Mouse (Mus musculus) urinary bladder, adult 2 months (tissue): Measurements from ENCODE around the gene Pdzk1. TPM values are rescaled to one million over a fixed set of nuclear protein-coding genes. Genes with fewer than 3 reads are reported as not detected.

Source experiments
- DNase-seq: peaks from one replicate; pipeline ENCODE4 v3.0.0; 2022; ENCODE audit warnings: low spot score
- polyA plus RNA-seq: library from polyadenylated mRNA; depleted of rRNA; stranded (reverse); fragments of >200 nt; gene quantifications from 2 replicates; pipeline ENCODE4 v1.2.3, GENCODE M21; 2012; rRNA removed

The Pdzk1 gene
- polyA plus RNA-seq, 1 experiment: 0.04 TPM

DNA sequence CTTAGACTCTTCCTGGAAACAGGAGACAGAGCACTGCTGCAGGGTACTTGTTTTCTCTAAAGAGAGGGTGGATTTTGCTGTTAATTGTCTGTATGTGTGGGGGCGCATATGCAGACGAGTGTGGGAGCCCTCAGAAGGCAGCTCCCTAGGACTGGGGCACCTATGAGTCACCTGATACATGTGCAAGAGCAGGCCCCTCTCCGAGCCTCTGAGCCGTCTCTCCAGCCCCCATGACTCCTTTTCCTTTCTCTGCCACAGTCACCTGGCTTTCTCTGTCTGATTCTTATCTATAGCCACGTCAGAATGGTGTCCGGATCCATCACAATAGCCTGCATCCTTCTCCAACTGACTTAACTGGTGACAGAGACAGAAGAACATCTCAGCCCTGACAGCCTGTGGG, 52.5 kb downstream of the Pdzk1 start:
- DNase-seq: no peak

DNA sequence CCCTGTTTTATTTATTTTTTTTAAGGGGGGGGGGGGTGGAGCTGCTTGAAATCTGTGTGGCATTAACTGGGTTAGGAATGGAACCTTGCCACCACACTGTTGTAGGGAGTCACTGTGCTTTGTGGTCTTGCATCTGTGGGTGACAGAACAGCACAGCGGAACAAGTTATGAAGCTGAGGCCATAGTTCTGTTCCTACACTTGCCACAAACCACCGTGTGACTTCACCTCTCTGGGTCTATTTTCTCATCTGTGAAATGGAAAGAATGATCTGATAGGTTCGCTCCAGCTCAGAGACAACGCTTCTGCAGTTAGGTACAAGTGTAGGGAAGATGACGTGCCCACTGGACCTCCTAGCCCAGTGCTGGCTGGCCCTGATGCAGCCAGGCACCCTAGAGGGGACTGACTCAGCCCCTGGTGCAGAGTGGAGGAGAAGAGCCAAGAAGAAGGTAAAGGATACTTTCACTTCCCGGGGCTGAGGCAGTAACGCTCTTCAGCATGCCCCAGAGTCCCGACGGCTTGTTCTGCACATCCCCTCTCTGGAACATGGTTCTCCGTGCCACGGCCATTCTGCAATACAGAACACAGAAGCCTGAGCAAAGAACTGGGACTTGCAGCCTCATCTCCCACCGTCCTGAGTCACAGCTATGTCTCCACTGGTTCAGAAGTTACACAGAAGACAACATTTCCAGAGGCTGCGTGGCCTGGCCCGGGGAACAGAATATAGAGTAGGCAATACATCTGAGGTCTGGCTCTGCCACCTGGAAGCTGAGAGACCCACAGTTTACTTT, 53.2 kb downstream of the Pdzk1 start:
- no peak for DNase-seq

DNA sequence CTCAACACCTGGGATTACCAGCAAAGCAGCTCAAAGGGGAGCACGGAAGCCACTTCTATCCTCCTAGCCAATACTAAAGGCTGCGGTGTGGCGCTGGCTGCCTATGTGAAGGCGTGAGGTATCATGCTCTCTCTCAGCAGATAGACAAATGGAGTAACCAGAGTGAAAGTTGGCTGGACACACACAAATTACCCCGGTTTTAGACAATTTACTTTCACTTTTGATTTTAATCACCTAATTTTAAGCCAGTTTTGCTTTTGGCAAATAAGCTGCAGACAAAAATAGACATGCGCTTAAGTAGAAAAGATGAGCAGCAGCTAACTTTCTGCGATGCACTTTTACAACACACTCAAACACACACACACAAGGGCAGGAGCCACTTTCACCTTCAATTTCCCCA, 54.6 kb downstream of the Pdzk1 start:
- DNase-seq: no peak

DNA sequence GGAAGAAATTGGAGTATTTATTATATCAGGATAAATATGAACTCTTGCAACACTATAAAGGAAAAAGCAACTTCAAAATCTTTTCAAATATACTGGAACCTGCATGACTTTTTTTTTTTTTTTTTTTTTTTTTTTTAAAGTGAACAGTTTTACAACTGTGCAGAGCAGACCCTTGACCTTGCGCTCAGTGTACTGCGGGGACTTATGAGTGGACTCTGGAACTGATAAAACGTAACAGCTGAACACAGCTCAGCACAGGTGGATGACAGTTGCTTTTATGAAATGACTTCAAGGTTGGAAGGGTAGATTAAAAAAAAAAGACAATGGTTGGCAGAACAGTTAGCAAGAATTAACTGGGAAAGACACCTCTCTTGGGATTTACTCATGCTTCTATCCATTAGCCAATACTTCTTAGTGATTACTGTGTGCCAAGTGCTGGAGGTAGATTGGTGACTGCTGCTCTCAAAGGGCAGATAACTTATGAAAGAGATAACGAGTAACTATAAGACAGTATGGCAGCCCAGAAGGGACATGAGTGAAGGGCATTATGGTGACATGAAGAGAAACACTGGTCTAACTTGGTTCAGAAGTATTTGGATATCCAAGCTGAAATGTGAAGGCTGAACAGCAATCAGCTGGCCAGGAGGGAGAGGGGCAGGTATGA, 73.4 kb downstream of the Pdzk1 start:
- no peak for DNase-seq

DNA sequence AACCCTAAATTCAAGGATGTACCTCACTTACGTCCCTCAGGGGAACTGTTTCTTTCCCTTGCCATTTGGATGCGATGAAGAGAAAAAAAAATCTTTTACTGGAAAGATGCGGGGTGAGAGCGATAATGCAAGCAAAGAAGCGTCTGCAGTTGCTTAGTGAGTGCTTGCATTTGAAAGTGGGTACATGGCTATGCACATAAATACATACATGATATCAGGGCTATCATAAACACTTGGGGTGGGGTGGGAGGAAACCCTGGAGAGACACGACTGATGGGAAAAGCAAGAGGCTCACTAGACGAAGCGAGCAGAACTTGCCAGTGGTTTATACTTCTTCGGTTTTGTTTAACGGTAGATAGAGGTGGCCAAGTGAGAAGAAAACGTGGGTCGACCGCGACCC, 75.3 kb downstream of the Pdzk1 start, which contains the start of gene Gja5:
Gene Gja5, plus strand, starts transcription at position 301 of the 400 bp plus-strand sequence.
- no peak for DNase-seq

DNA sequence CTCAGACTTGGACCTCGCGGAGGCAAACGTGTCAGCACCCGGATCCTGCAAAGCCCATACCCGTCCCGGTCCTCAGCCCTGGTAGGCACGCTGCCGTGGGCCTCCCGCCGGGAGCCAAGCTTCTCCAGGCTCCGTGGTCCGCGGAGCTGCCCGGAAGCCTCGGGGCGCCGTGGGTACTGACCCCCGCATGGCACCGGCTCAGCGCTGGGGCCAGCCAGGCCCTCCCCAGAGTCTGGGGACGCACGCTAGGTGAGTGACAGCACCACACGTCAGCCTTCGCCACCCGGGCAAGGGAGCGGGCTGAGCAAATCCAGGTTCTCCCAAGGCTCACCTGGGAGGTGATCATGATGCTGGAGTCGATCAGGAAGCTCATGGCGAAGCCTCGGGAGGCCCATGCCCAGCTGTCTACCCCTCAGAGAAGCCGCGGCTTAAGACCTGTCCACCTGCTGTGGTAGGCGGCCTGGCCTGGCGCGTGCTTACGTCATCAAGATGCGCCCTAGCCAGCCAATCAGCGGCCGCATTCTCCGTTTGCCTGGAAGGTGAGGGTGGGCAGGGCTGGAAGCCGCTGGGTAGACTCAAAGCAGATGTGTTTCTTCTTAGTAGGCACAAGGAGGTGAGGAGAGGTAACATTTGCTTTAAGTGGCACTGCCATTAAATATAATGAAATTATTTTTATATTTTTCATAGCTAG, 75.9 kb downstream of the Pdzk1 start, which contains the start of gene Gpr89:
Gene Gpr89, minus strand, starts transcription at position 496 of the 691 bp plus-strand sequence.
- DNase-seq: peak; percentile 88

DNA sequence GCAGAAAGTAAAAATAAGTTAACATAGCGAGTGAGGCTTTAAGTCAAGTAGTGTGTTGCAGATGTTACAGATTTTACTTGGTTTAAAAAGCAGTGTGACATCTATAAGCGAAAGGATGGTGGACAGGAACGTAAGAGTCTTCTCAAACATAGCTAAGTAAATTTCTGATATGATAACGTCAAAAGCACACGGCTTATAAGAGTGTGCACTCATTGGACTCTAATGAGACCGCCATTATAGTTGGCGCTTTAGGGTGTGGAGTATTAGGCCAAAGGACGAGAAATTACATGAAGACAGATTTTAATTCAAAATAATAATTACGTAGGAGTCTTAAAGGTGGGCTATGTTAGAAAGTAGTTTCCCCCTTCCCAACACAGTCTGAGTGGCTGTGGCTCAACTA, 76.5 kb downstream of the Pdzk1 start:
- DNase-seq: no peak

Other genes starting within 250 kb of the Pdzk1 start
- gene Polr3gl, start 235.1 kb upstream of the Pdzk1 start, polyA plus RNA-seq: 44.4 and 59.0 TPM in 2 replicates
- gene Ankrd34a, start 232.6 kb upstream of the Pdzk1 start, polyA plus RNA-seq: 0.70 and 1.1 TPM in 2 replicates
- gene Lix1l, start 228.1 kb upstream of the Pdzk1 start, polyA plus RNA-seq: 57.6 and 66.0 TPM in 2 replicates
- 31.0 and 41.8 TPM in 2 replicates for gene Rbm8a, start 199.4 kb upstream of the Pdzk1 start, polyA plus RNA-seq
- gene Pex11b, start 193.9 kb upstream of the Pdzk1 start, polyA plus RNA-seq: 40.6 and 50.2 TPM in 2 replicates
- gene Gm42957, start 193.8 kb upstream of the Pdzk1 start, polyA plus RNA-seq: 0.08 and 0.09 TPM in 2 replicates
- 3.5 and 3.8 TPM in 2 replicates for gene Itga10, start 183.7 kb upstream of the Pdzk1 start, polyA plus RNA-seq
- gene Ankrd35, start 159.2 kb upstream of the Pdzk1 start, polyA plus RNA-seq: 9.5 TPM in 2 replicates
- 45.8 and 47.6 TPM in 2 replicates for gene Pias3, start 132.9 kb upstream of the Pdzk1 start, polyA plus RNA-seq
- gene Nudt17, start 120.7 kb upstream of the Pdzk1 start, polyA plus RNA-seq: 2.5 and 2.9 TPM in 2 replicates
- 32.7 and 35.8 TPM in 2 replicates for gene Polr3c, start 101.7 kb upstream of the Pdzk1 start, polyA plus RNA-seq
- gene Rnf115, start 101.6 kb upstream of the Pdzk1 start, polyA plus RNA-seq: 29.3 and 31.0 TPM in 2 replicates
- gene Cd160, start 67 bp downstream of the Pdzk1 start, polyA plus RNA-seq: 0.29 and 0.78 TPM in 2 replicates
- gene Gja5, start 75.4 kb downstream of the Pdzk1 start, polyA plus RNA-seq: 4.4 and 5.5 TPM in 2 replicates
- gene Gpr89, start 76.1 kb downstream of the Pdzk1 start, polyA plus RNA-seq: 10.4 and 11.5 TPM in 2 replicates
- gene Gja8, start 96.7 kb downstream of the Pdzk1 start, polyA plus RNA-seq: not detected in 2 replicates